Mouse (Mus musculus): ENCODE measurements around the gene Arl5b. TPM values are rescaled to one million over a fixed set of nuclear protein-coding genes. Genes with fewer than 3 reads are reported as not detected.
A peak's percentile ranks its signal among the peaks of the same experiment; 100 is the strongest.

Gene Arl5b
- total RNA-seq (2021) = 10 to 100 TPM; 27.3 TPM
- long read RNA-seq, experiment 1, partial matches to known transcripts = 0 of 1 reads
- long read RNA-seq, experiment 1, other reads (novel, unspliced or antisense) = 1 of 1 reads
- long read RNA-seq, experiment 2, full-length matches to known transcripts = 3 of 3 reads
- long read RNA-seq, experiment 2, partial matches to known transcripts = 0 of 3 reads
- long read RNA-seq, experiment 2, other reads (novel, unspliced or antisense) = 0 of 3 reads

- peak; percentile 57 to 69 for DNase-seq (ENCODE audit: low spot score in 2 of 2)
Observed at GRCm38 (mm10) chr2:15049117-15049873, at the start of gene Arl5b. Gene Arl5b (plus strand): TSS chr2:15049395.

GRCm38 (mm10) chr2:15007531-15007930 is 41.7 kb upstream of the Arl5b start:
- no peak for DNase-seq (ENCODE audit: low spot score in 2 of 2)

- DNase-seq (ENCODE audit: low spot score in 2 of 2) = no peak
Observed at GRCm38 (mm10) chr2:15008072-15008471, 41.1 kb upstream of the Arl5b start.

GRCm38 (mm10) chr2:15026817-15027216 is 22.4 kb upstream of the Arl5b start:
- DNase-seq (ENCODE audit: low spot score in 2 of 2) = no peak

- DNase-seq (ENCODE audit: low spot score in 2 of 2) = no peak
Observed at GRCm38 (mm10) chr2:15027816-15028215, 21.4 kb upstream of the Arl5b start.

- DNase-seq (ENCODE audit: low spot score in 2 of 2) = no peak
Observed at GRCm38 (mm10) chr2:15038705-15039104, 10.5 kb upstream of the Arl5b start.

- no peak for DNase-seq (ENCODE audit: low spot score in 2 of 2)
Observed at GRCm38 (mm10) chr2:15040326-15040725, 8.9 kb upstream of the Arl5b start.

GRCm38 (mm10) chr2:15054496-15054895 is 5.3 kb downstream of the Arl5b start:
- no peak for DNase-seq (ENCODE audit: low spot score in 2 of 2)

- DNase-seq (ENCODE audit: low spot score in 2 of 2) = peak; percentile 88 to 92
Observed at GRCm38 (mm10) chr2:15054945-15055637, 5.9 kb downstream of the Arl5b start, which contains the start of gene Nsun6. Gene Nsun6 (minus strand): TSS chr2:15055069.

- DNase-seq (ENCODE audit: low spot score in 2 of 2) = no peak
Observed at GRCm38 (mm10) chr2:15055741-15056151, 6.6 kb downstream of the Arl5b start.

- no peak for DNase-seq (ENCODE audit: low spot score in 2 of 2)
Observed at GRCm38 (mm10) chr2:15058227-15058626, 9.0 kb downstream of the Arl5b start.

GRCm38 (mm10) chr2:15060856-15061255 is 11.7 kb downstream of the Arl5b start:
- DNase-seq (ENCODE audit: low spot score in 2 of 2) = no peak

GRCm38 (mm10) chr2:15063815-15064214 is 14.6 kb downstream of the Arl5b start:
- no peak for DNase-seq (ENCODE audit: low spot score in 2 of 2)

GRCm38 (mm10) chr2:15064380-15065269 is 15.4 kb downstream of the Arl5b start:
- no peak for DNase-seq (ENCODE audit: low spot score in 2 of 2)

GRCm38 (mm10) chr2:15065447-15065846 is 16.3 kb downstream of the Arl5b start:
- no peak for DNase-seq (ENCODE audit: low spot score in 2 of 2)

GRCm38 (mm10) chr2:15067091-15067490 is 17.9 kb downstream of the Arl5b start:
- DNase-seq (ENCODE audit: low spot score in 2 of 2) = no peak

GRCm38 (mm10) chr2:15083702-15084101 is 34.5 kb downstream of the Arl5b start:
- DNase-seq (ENCODE audit: low spot score in 2 of 2) = no peak

GRCm38 (mm10) chr2:15087308-15087707 is 38.1 kb downstream of the Arl5b start:
- no peak for DNase-seq (ENCODE audit: low spot score in 2 of 2)

- no peak for DNase-seq (ENCODE audit: low spot score in 2 of 2)
Observed at GRCm38 (mm10) chr2:15096514-15097090, 47.4 kb downstream of the Arl5b start.

GRCm38 (mm10) chr2:15104386-15104785 is 55.2 kb downstream of the Arl5b start:
- no peak for DNase-seq (ENCODE audit: low spot score in 2 of 2)

GRCm38 (mm10) chr2:15111290-15111689 is 62.1 kb downstream of the Arl5b start:
- no peak for DNase-seq (ENCODE audit: low spot score in 2 of 2)
